Mouse (Mus musculus): ENCODE measurements around the gene Lman1l.

Gene Lman1l

DNA sequence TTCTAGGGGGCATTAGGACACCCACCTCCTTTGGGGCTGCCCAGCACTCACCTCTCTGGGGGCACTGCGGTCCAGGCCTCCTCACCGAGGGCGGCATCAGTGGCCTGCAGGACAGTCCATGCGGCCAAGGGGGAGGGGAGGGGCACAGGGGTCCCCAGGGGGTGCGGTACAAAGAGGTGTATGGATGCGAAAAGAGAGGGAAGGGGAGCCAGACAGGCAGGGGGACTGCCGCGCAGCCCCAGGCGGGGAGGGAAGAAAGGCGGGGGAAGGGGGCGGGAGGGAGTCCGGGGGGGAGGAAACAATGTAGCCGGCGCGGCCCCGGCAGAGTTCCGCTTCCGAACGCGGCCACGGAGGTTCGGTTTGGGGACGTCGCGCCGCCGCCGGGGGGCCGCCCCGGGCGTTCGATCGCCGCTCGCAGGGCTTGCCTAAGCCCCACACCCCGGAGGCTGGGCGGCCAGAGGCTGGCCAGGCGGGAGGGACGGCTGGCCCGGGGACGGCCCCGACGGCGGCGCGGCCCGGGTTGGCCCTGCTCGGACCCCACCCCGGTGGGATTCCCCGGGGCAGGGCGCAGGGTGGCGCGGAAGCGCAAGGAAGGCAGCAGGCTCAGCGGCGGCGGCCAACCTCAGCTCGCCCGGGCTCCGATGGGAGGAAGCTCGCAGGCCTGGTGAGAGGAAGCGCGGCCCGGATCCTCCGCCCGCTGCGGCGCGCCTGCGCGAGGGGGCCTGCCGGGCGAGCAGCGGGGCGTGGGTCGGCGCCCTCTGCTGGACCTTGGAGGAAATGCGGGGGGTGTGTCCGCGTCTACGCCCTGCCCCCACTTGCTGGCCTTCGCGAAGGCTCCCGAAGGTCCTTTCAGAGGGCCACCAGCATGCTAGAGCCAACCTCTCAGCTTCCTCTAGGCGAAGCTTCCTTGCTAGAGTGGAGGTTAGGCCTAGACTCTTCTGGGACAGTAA lies 24.6 kb upstream of the Lman1l start:
- peak; percentile 89 for DNase-seq

DNA sequence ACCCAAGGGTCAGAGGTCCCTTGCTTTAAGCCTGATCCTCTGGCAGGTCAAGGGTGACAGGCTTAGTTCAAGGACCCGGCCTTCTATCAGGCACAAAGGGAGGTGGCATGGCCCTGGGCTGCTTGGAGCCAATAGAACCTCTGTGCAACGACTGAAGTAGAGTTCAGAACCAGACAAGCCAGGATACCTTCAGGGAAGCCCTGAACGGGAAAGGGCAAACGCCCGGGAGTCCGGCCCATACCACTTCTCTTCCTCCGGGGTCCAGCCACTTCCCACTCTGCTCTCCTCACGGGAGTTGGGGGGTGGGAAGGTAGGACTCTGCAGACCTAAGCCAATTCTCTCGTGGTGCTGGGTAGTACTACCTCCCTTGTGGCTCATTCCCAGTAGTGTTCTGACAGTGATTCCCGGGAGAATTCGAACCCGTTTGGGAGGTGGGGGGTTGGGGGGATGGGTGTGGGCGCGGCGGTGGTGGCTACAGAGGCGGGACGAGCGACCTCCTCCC lies 23.9 kb upstream of the Lman1l start:
- no peak for DNase-seq

GRCm38 (mm10) chr9:57643856-57644180 lies 23.2 kb upstream of the Lman1l start:
- no peak for DNase-seq

DNA sequence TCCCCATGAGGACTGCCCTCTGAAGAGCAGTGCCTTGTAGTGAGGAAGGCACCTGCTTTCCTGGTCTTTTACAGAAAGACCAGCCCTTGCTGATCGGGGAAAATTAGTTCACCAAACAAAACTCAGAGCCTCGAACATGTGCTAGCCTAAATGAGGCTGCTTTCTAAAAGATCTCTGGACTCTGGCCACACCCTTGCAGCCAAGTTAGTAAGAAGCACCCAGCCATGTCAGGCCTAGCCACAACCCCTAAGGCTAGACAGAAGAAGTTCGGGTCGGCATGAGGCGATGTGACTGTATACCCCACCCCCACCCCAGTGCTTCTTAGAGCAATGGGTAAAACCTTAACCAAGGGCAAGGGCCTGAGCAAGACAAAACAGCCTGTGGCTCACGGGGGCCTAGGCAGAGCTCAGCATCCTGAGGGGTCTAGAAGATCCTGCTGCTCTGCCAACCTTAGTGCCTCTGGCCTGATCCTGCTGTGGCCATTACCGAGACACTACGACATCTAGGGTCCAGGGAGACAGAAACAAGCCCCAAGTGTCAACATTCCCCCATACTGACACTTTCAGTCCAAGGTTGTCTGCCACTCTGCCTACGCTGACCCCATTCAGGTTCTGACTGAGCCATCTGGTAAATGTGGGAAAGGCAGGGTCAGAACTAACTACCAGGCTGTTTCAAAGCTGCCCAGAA lies 22.7 kb upstream of the Lman1l start:
- no peak for DNase-seq

DNA sequence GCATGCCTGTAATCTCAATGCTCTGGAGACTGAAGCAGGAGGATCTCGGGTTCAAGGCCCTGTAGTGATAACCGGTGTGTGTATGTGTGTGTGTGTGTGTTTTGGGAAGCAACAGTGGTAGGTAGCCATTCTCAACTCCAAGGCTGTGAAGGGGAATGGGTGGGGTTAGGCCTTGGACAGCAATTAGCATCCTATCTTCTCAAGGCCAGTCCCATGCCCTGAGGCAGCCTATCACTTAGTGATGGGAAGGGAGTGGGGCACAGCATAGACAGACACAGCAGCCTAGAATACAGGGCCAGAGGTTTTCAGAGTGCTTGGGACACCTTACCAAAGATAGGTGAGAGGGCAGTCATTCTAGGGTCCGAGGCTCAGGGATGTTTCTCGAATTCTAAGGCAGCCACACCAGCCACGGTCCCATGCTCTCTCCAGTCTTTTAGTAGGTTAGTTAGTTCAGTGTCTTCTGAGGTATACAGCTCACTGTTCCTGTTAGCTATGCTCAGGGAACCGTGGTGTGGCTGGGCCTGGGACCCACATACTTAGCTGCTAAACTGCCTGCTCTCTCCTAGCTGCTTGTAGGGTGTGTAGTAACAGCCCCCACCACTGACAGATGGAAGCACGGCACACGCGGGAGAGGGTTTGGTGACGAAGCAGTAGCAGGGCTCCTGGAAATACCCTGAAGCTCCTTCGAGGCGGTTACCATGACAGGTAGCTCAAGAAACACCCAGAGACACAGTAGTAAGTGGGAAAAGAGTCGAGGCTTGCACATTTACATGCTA lies 21.4 kb upstream of the Lman1l start:
- no peak for DNase-seq

GRCm38 (mm10) chr9:57641022-57641421 lies 20.4 kb upstream of the Lman1l start:
- DNase-seq, result no peak

- peak; percentile 39 for DNase-seq
Measured at GRCm38 (mm10) chr9:57640384-57640783, 19.8 kb upstream of the Lman1l start.

DNA sequence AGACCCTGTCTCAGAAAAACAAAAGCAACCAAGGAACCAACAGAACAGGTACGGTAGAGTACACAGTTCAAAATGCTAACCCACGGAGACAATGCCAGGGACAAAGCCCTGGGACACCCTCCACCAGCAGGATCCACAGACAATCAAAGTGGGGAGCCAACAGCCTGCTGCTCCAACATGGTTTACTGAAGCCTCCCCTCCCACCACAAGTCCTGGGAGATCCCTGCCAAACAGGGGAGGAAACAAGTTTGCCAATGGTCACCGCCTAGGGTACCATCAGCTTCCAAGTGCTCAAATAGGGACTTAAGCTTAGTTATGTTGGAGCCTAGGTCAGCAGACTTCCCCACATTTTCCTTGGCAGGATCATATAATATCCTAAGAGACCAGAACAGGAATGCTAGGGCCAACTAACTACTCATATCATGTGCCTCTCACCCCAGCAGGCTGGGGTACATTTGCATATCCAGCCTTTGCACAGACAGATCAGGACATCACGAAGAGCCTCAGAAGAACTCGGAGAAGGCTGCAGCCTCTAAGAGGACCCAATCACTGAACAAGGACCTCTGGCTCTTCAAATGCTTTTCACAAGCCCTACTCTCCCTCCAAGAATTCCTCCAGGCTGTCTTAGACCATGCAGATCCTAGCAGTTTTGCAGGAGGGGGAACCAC lies 19.2 kb upstream of the Lman1l start:
- DNase-seq, result no peak

DNA sequence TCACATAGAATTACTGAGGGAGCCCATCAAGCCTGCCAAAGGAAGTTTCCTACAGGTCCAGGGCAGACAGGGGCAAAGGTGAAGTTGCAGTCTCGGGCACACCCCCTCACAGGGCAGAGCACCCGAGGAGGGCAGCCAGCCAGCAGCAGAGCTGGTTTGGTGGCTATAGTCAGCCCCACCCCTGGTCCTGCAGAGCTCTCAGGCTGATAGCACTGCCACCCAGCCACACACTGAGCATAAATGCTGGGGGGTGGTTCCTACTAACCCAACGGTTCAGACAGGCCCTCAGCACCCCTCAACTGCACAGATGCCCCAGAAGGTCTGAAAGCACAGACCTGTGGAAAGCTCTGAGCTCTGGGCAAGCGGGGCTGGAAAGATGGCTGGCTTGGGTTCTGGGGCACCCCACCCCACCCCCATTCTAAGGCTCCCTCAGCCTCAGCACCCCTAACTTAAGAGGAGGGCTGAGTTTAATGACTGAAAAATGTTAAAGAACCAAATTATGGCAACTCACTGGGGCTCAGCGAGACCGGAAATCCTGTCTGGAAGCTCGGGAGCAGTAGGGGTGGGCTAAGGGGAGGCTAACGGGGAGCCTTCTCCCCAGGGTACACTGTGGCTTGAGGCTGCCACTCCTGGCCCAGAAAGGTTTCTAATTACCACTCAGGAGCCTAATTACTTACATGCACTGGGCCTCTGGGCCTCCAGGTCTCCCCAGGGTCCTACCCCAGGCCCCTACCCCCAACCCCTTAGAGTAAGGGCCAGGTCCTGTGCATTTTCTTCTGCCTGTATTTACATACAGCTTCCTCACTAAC lies 18.3 kb upstream of the Lman1l start:
- DNase-seq, result no peak

GRCm38 (mm10) chr9:57637741-57638322 lies 17.3 kb upstream of the Lman1l start:
- DNase-seq, result no peak

DNA sequence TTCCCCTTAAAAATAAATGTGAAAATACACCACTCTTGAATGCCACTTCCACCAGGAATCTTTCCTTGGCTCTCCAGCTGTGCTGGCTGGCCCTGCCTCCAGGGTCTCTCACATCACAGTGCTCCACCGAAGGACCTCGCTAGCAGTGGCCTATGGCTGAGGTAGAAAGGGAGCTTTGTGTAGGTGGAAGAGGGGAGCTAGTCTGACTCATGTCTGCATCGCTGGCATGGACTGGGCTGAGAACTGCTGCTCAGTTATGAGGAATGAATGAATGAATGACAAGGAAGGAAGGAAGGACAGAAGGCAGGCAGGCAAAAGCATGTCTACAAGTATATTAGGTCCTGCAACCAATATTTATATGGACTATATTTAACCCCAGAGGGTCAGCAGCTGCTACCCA lies 16.7 kb upstream of the Lman1l start:
- DNase-seq, result no peak

GRCm38 (mm10) chr9:57633481-57634024 lies 13.0 kb upstream of the Lman1l start:
- DNase-seq, result peak; percentile 66

- DNase-seq, result peak; percentile 62
Measured at GRCm38 (mm10) chr9:57629118-57629874, 8.7 kb upstream of the Lman1l start.

GRCm38 (mm10) chr9:57628717-57629116 lies 8.1 kb upstream of the Lman1l start:
- DNase-seq, result no peak

GRCm38 (mm10) chr9:57627892-57628291 lies 7.3 kb upstream of the Lman1l start:
- DNase-seq, result no peak

DNA sequence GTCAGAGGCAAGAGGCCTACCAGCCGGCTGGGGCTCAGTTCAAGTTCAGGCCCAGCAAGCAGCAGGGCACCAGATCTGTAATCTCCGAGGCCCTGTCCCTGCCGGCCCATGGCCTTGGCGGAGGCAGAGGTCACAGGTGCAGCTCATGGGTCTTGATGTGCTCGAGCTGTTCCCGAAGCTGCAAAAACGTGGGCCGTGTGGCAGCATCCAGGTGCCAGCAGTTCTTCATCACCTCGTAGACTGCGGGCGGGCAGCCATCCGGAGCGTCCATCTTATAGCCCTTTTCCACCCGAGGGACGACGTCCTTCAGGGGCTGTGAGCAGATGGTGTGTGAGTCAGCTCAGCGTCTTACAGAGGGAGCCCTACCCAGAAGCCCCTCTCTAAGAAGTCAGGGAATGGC lies 6.6 kb upstream of the Lman1l start:
- DNase-seq, result no peak

GRCm38 (mm10) chr9:57625674-57626500 lies 5.3 kb upstream of the Lman1l start:
- no peak for DNase-seq

DNA sequence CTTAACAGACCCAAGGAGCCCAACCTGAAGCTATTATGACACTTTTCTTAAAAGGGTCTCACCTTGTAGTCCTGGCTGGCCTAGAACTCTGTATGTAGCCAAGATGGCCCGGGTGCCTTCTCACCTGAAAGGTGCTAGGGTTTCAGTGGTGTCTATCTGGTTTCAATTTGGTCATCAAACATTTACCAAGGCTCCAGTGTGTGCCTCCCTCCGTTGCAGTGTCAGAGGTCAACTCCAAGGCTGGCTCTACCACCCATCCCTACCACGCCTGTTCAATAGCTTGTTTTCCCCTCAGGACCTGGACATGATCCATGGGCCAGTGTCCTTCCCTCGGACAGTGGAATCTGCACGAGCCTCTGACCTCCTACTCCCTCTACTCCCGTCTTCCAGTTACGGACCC lies 3.7 kb upstream of the Lman1l start:
- DNase-seq, result no peak

- no peak for DNase-seq
Measured at GRCm38 (mm10) chr9:57618854-57619253, 1.7 kb downstream of the Lman1l start.
